Mouse (Mus musculus) layer of hippocampus, adult 2 months (tissue): Measurements from ENCODE around the gene Gm17949. TPM values are rescaled to one million over a fixed set of nuclear protein-coding genes. Genes with fewer than 3 reads are reported as not detected.

Source experiments
- DNase-seq, 2 experiments: peaks; one replicate each; pipeline ENCODE4 v3.0.0; 2022; ENCODE audit warnings: low spot score in 2 of 2
- H3K27ac ChIP-seq: fragments of 200-600 bp; 2 replicates; pipeline ENCODE4 v1.8.1; 2022
- H3K4me3 ChIP-seq: fragments of 200-600 bp; 2 replicates; pipeline ENCODE4 v1.8.1; 2022; ENCODE audit warnings: mild to moderate bottlenecking
- CTCF ChIP-seq: fragments of 200-600 bp; conservative IDR thresholded peaks from 2 replicates; pipeline ENCODE4 v1.8.1; 2022; ENCODE audit warnings: antibody characterized with exemption, mild to moderate bottlenecking, moderate library complexity
- long read RNA-seq, 2 experiments: library from polyadenylated mRNA; stranded (forward); transcript quantifications; one replicate each; pipeline ENCODE4 v2.0.0; 2021; ENCODE audit warnings: borderline mapping rate in 2 of 2
- total RNA-seq, 2 experiments: library from RNA; stranded (reverse); gene quantifications; 2 replicates each; pipeline ENCODE4 v1.2.3; 2021

Gm17949 gene
- under 1 TPM in 1 of 2 experiments, not detected in 1; 0.64 TPM for total RNA-seq
- long read RNA-seq, experiment 1, result 0 reads
- long read RNA-seq, experiment 2, partial matches to known transcripts, result 0 of 1 reads
- long read RNA-seq, experiment 2, other reads (novel, unspliced or antisense), result 1 of 1 reads

GRCm38 (mm10) chr17:57011236-57012141 is at the start of gene Gm17949, which contains the start of gene Gtf2f1:
Gene Gm17949, plus strand, starts transcription at chr17:57011469.
Gene Gtf2f1, minus strand, starts transcription at chr17:57011288.
- H3K4me3 ChIP-seq, result peak within 1 kb of the TSS; percentile 73
- DNase-seq, result peak; percentile 93 to 94
- TF ChIP-seq CTCF, result peak; percentile 18; the same call in 1 of the 2 replicates
- H3K27ac ChIP-seq, result peak within 1 kb of the TSS; percentile 97

GRCm38 (mm10) chr17:56961880-56962279 is 49.4 kb upstream of the Gm17949 start:
- Histone ChIP-seq H3K27ac (no peak overlapping the region), H3K4me3 (no peak overlapping the region)
- DNase-seq, result no peak
- peak; percentile 44 for TF ChIP-seq CTCF

- Histone ChIP-seq H3K27ac (no peak overlapping the region), H3K4me3 (no peak overlapping the region)
- DNase-seq, result no peak
- TF ChIP-seq CTCF, result no peak
These were observed 48.4 kb upstream of the Gm17949 start for GRCm38 (mm10) chr17:56962642-56963405.

- no peak overlapping the region for H3K4me3 ChIP-seq
- H3K27ac ChIP-seq, result no peak overlapping the region
- DNase-seq, result no peak
- no peak for TF ChIP-seq CTCF
These were observed 47.6 kb upstream of the Gm17949 start for GRCm38 (mm10) chr17:56963646-56964045.

- DNase-seq, result no peak
- no peak for TF ChIP-seq CTCF
- Histone ChIP-seq H3K4me3 (no peak overlapping the region), H3K27ac (no peak overlapping the region)
These were observed 41.9 kb upstream of the Gm17949 start for GRCm38 (mm10) chr17:56969321-56969720.

- Histone ChIP-seq H3K4me3 (no peak overlapping the region), H3K27ac (no peak overlapping the region)
- no peak for DNase-seq
- TF ChIP-seq CTCF, result no peak
These were observed 41.2 kb upstream of the Gm17949 start for GRCm38 (mm10) chr17:56970081-56970480.

GRCm38 (mm10) chr17:56973956-56974707 is 37.1 kb upstream of the Gm17949 start:
- no peak for TF ChIP-seq CTCF
- Histone ChIP-seq H3K4me3 (no peak overlapping the region), H3K27ac (no peak overlapping the region)
- DNase-seq, result no peak

- Histone ChIP-seq H3K27ac (no peak overlapping the region), H3K4me3 (no peak overlapping the region)
- no peak for TF ChIP-seq CTCF
- no peak for DNase-seq
These were observed 36.5 kb upstream of the Gm17949 start for GRCm38 (mm10) chr17:56974708-56975240.

GRCm38 (mm10) chr17:56975391-56975790 is 35.9 kb upstream of the Gm17949 start:
- Histone ChIP-seq H3K27ac (no peak overlapping the region), H3K4me3 (no peak overlapping the region)
- no peak for TF ChIP-seq CTCF
- DNase-seq, result no peak

- no peak for DNase-seq
- no peak for TF ChIP-seq CTCF
- Histone ChIP-seq H3K4me3 (no peak overlapping the region), H3K27ac (no peak overlapping the region)
These were observed 34.5 kb upstream of the Gm17949 start for GRCm38 (mm10) chr17:56976531-56977390.

- no peak overlapping the region for H3K27ac ChIP-seq
- no peak for TF ChIP-seq CTCF
- DNase-seq, result no peak
- H3K4me3 ChIP-seq, result no peak overlapping the region
These were observed 31.7 kb upstream of the Gm17949 start for GRCm38 (mm10) chr17:56979524-56979923.
